Mouse (Mus musculus): ENCODE data around the gene Rela. TPM values are rescaled to one million over a fixed set of nuclear protein-coding genes. Genes with fewer than 3 reads are reported as not detected.

Gene Rela
- total RNA-seq (2021), result 10 to 100 TPM; 20.6 to 22.0 TPM

DNA sequence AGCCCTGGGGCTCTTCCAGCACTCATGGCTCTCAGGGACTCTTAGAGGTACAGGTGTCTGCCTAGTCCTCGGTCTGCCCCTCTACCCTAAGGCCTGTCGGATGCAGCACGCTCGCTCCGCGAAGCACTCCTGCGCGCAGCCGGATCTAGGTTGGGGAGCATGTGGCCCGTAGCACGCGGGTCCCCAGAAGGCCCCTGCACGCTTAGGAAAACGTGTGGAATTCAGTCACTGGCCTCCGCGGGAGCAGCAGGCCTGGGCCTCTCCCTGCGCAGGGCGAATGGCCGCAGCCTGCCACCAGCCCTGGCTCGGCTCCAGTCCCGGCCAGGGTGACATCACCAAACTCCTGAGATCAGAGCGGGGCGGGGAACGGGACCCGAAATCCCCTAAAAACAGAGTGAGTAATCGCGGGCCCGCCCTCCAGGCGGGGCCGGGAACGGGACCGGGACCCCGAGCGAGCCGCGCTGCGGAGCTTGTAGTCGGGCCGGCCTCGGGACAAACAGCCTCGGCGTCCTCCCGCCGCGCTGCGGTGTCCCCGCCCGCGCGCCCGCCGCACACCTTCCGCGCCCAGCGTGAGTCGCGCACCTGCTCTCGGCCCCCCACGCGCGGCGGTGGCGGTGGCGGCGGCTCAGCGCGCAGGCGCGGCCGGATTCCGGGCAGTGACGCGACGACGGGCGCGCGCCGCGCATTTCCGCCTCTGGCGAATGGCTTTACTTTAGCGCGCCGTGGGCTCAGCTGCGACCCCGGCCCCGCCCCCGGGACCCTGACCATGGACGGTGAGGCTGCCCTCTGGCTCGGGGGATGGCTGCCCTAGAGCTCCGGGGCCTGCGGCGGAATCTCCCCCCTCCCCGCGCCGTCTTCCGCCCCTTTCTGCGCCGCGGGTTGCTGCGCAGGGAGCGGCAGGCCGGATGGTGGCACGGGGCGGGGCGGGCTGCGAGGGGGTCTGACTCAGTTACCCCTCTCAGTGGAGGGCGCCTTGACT lies at the start of gene Rela:
Gene Rela, plus strand, starts transcription at position 415 of the 979 bp plus-strand sequence.
- DNase-seq (ENCODE audit: extremely low spot score in 1 of 2, low spot score in 1 of 2), result peak; percentile 85 to 90

DNA sequence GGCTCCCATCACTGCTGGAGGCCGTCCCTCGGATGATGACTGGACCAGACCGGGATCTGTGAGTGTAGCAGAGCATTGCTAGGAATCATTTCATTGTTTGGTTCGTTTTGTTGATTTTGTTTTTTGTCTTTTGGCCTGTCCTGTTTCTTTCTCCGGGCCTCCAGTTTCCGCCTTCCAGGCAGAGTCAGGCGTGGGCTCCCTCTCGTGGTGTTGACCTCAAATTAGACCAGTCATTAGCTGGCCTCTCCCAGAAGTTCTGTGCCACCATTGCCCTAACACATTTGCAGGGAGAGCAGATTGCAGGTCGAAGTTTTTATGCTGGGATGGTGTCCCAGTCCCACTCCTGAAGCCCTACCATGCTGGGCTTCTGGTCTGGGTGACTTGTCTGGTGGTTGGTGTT lies 48.1 kb upstream of the Rela start:
- DNase-seq (ENCODE audit: extremely low spot score in 1 of 2, low spot score in 1 of 2), result no peak

DNA sequence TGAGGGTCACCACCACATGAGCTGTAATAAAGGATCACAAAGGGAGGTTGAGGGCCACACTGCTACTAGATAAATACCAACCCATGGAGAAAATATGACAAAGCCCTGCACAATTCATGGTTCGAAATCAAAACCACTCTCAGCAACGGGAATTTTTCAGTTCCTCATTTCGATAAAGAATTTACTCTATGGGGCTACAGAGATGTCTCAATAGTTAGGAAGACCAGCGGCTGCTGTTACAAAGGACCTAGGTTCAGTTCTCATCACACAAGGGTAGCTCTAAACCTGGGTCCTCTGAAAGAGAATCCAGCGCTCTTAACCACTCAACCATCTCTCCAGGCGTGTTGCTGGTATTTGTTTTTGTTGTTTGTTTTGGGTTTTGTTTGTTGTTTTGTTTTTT lies 45.4 kb upstream of the Rela start:
- DNase-seq (ENCODE audit: extremely low spot score in 1 of 2, low spot score in 1 of 2), result no peak

DNA sequence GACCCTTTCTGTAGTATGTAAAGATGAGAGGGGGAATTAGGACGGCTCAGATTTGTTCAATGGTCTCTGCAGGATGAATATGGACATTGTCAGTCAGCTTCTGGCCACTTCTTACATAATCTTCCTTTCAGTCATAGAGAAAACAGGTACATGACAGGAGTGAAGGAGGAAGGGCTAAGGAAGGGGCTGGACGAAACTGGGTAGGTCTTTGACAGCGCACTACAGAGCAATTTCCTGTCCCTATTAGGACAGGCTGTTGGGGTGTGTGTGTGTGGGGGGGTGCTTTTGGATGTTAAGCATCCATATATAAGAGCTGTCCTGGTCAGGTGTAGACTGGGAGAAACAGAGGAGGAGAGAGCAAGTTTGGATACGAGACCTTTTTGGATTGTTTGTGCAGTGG lies 38.1 kb upstream of the Rela start:
- no peak for DNase-seq (ENCODE audit: extremely low spot score in 1 of 2, low spot score in 1 of 2)

DNA sequence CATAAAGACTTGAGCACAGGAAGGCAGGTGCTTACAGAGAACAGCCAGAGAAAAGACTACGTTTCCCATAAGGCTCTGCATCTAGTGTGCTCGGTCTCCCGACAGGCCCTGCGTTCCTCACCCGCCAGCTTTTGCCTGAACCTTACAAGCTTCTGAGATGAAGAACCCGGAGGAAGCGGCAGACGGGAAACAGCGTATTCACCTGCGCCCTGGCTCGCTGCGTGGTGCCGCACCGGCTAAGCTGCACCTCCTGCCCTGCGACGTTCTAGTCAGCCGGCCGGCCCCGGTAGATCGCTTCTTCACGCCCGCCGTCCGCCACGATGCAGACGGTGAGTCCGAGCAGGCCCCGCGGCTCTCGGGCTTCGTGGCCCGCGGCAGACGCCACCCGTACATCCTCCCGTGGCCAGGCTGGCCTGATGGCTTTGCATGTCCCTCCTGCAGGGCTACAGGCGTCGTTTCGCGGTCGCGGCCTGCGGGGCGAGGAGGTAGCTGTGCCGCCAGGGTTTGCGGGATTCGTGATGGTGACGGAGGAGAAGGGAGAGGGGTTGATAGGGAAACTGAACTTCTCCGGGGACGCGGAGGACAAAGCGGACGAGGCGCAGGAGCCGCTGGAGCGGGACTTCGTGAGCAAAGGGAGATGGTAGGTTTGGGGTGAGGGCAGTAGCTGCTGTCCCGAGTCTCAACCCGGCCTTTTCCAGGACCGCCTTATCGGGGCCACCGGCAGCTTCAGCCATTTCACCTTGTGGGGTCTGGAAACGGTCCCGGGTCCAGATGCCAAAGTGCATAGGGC lies 35.3 kb upstream of the Rela start, which contains the start of gene Rnaseh2c:
Gene Rnaseh2c, plus strand, starts transcription at position 122 of the 790 bp plus-strand sequence.
- DNase-seq (ENCODE audit: extremely low spot score in 1 of 2, low spot score in 1 of 2), result peak; percentile 56 to 68

DNA sequence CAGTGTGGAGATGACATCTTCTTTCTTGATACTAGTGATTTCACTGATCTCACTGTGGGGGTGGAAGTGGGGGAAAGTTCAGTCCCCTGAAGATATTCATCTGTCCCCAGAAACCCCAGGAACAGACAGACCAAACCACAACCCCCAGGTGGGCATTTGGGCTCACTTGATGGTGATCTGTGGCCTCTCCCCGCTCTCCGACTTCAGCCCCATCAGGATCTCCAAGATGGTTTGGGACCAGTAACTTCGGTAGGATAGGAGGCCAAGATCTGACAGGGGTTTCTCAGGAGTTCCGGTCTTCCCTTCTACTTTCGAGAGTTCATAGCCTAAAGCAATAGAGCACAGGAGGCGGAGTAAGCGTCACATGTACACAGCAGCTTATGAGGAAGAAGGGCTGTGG lies 33.6 kb upstream of the Rela start:
- no peak for DNase-seq (ENCODE audit: extremely low spot score in 1 of 2, low spot score in 1 of 2)

DNA sequence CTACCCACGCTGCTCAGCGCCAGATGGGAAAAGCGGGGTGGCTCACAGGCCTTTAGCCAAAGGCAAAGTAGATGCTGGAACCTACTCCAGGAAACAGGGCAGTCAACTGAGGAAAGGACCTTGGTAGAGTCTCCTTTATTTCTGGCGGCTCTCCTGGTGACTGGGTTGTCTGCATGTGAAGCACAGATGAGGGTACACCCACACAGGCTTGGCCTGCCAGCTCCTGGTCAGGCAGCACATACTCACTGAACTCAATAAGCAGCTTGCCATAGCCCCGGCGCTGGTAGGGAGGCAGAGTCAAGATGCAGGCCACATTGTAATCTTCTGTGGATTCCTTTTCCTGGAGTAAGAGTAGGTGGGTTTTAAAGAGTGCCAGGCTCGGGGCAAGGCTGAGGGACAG lies 32.2 kb upstream of the Rela start:
- DNase-seq (ENCODE audit: extremely low spot score in 1 of 2, low spot score in 1 of 2), result peak in 1 of 2 experiments; percentile 3

DNA sequence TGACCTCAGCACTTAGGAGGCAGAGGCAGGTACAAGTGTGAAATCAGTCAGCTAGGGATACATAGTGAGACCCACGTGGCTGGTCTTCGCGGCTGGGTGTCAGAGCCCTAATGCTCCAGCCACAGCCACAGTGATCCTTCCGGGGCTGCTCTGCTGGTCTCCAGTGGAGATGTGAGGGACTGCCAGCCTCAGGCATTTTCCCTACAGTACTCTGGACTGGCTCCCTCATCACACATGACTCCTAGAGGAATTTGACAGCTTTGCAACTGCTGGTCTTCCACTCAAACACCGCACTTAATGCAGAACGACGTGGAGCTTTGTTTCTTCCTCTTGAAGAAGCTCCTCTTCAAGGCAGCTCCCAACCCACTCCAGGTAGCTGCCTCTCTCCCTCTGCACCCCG lies 31.1 kb upstream of the Rela start:
- DNase-seq (ENCODE audit: extremely low spot score in 1 of 2, low spot score in 1 of 2), result no peak

DNA sequence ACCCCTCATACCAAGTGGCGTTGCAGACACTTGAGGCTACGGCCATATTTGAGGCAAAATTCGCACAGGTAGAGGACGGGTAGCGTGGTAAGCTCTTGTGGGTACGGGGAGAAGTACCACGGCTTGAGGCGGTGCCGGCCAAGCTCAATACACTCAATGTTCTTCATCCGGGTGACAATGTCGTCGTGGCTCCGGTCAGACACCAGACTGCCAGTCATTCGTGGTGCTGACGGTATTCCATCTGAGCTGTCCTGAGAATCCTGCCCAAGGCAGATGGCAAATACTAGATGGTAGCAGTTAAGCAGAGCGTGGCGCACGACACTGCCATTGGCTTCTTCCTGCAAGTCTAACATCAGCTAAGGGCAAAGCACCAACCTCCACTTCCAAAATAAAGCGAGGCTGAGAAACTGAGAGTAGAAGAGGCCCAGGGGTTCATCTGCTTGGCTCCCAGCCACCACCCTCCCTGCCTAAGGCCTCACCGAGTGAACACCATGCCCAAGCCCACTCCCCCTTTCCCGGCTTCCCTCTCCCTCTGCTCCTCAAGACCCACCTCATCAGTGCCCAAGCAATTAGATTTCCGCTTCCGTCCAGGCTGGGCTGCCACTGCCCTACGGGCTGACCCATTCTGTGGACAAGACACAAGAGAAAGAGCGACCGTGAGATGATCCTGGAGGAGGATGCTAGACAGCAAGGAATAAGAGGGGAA lies 29.4 kb upstream of the Rela start:
- no peak for DNase-seq (ENCODE audit: extremely low spot score in 1 of 2, low spot score in 1 of 2)

DNA sequence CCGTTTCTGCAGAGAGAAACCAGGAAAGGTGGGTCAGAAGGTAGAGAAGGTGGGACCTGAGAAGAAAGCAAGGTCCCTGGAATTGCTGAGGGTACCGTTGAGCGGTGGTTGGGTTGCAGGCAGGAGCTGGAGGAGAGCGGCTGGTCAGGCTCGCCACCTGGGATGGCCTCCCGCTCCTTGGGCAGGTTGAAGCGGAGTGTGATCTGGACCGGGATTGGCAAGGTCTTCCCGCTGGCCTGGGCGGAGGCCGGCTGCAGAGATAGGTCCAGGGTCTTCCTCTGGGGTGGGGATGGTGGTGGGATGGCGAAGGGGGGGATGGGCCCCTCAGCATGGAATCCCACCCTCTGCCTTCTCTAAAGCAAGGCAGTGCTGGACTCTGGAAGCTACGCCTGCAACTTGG lies 28.6 kb upstream of the Rela start:
- DNase-seq (ENCODE audit: extremely low spot score in 1 of 2, low spot score in 1 of 2), result no peak

DNA sequence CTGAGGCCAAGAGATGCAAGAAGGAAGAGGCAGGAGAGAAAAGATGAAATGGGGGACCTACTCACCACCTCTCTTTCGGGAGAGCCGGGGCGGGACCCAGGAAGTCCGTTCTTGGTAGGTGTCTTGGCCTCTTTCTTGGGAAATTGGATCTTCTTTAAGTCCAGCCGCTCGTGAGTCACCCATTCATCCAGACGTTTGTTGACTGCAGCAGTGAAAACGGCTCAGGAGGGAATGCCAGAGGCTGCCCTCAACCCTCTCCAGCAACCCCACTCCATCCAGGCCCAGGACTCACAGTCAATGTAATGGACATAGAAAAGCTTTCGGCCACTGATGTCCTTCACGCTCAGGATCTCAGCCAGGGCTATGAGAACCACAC lies 28.1 kb upstream of the Rela start:
- DNase-seq (ENCODE audit: extremely low spot score in 1 of 2, low spot score in 1 of 2), result no peak

DNA sequence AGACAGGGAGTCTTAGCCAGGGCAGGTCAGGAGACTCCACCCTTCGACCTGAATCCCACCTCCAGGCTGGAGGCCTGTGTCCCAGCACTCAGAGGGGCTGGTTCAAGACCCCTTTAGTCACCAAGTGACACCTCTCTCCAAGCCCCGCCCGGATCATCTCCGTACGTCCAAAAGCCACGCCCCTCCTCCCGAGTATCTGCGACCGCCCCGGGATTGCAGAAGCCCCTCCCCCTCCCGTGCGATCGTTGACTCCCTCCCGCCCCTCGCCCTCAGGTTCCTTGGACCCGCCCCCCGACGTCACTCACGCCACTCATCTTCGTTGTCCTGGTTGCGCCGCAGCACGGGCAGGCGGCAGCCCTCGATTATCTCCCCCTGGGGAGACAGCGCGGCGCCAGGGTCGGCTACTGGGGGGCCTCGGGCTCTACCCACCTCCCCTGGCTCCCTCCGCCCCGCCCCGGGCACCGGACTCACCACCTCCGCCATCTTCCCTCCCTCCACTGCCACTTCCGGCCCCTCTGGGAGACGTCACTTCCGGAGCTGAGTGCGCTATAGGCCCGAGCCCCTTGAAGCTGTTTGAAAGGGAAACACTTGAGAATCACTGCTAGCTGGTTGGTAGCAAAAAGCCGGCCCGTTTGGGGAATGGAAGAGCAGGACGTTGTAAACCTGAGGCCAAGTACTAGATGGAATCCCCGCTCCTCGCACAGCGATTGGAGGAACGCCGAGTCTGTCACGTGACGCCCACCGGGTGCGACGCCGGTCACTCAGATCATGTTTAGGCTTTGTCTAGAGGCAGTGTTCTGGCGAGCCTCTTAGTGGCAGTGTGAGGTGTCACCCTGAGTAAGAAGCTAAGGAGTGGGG lies 27.5 kb upstream of the Rela start, which contains the start of gene Kat5:
Gene Kat5, minus strand, starts transcription at position 691 of the 858 bp plus-strand sequence.
- DNase-seq (ENCODE audit: extremely low spot score in 1 of 2, low spot score in 1 of 2), result peak; percentile 83 to 98

DNA sequence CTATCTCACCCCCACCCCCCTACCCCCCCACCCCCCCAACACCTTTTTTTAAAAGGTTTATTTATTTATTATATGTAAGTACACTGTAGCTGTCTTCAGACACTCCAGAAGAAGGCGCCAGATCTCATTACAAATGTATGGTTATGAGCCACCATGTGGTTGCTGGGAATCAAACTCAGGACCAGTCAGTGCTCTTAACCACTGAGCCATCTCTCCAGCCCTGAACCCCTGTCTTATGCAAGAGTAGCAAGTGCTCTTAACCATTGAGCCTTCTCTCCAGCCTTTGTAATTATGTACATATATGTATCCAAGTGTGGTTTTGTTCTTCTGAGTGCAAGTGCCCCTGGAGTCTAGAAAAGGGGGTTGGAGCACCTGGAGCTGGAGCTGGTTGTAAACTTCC lies 25.3 kb upstream of the Rela start:
- DNase-seq (ENCODE audit: extremely low spot score in 1 of 2, low spot score in 1 of 2), result no peak

DNA sequence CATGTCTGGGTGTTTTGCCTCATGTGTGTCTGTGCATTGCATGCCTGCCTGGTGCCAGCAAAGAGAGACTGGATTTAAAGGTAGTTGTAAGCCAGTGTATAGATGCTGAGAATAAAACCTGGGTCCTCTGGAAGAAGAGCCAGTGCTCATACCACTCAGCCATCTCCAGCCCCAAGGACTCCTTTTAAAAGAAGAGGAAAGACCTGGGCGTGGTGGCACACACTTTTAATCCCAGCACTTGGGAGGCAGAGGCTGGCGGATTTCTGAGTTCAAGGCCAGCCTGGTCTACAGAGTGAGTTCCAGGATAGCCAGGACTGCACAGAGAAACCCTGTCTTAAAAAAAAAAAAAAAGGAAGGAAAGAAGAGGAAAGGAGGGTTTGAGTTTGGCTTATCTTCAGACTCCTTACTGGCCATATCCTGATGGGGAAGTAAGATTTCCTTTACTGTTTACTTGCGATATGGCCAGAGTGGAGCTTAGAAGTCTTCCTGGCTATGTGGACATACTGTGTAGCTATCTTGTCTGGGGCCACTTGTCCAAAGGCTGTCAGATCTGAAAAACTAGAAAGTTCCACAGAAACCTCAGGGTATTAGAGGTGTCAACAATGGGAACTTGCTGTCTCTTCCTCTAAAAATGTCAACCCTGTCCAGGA lies 24.4 kb upstream of the Rela start:
- DNase-seq (ENCODE audit: extremely low spot score in 1 of 2, low spot score in 1 of 2), result no peak

DNA sequence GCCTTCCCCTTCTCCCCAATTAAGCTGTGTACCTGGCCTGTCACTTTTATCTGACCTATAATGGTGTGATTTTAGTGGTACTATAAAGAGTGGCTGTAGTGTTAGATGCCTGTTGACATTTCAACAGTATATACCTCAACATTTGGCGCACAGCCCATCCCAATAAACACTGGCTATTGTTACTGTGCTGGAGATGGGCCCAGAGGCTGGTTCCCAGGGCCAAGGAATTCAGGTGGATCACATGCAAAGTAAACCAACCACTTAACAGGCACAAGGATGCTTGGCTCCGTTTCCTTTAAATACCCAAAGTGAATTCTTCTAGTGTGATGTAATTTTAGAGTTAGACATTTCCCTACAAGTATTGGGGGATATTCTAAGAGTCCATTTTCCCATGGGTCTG lies 22.3 kb upstream of the Rela start:
- no peak for DNase-seq (ENCODE audit: extremely low spot score in 1 of 2, low spot score in 1 of 2)

DNA sequence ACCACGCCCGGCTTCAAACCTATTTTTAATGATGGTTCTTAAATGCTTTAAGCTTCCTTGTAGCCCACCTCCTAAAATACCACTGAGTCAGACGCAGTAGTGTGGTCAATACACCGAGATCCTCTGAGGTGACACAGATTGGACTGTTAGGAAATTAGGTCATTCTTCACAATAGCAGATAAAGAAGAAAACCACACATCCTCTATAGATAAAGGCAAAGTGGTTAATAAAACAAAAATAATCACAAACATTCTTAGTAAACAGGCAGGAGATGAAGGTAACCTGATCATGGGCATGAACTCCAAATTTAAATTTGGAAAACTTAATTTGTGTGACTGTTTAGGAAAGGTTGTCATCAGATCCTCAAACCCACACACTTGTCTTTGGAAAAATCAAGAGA lies 17.3 kb upstream of the Rela start:
- no peak for DNase-seq (ENCODE audit: extremely low spot score in 1 of 2, low spot score in 1 of 2)

DNA sequence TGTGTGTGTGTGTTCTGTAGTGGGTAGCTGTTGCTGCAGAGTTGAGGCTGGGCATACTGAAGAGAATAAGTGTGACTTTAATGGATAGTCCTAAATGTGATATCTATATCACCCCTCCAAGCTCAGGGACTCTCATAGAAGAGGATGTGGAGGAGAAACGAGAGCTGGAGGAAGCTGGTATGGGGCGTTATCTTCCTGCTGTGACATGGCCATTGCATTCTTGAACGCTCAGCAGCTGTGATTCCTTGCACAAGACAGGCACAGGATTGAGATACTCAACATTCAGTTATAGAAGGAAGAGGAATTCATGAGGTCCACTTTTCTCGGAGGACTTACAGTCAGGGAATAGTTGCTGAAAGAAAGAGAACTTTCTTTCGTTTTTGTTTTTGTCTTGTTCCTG lies 15.4 kb upstream of the Rela start:
- no peak for DNase-seq (ENCODE audit: extremely low spot score in 1 of 2, low spot score in 1 of 2)

DNA sequence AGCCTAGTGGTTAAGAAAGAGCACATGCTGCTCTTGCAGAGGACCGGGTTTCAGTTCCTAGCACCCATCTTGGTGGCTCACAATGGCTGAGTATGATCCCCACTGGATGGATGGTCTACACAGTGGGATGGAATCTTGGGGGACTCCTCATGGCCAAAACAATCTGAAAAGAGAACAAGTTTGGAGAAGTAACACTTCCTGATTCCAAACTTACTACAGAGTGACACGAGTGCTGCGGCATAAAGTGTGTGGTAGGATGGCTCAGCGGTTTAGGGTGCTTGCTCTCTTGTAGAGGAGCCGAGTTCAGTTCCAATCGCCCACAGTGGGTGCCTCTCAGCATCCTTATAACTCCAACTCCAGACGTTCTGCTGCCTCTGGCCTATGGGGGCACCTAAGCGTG lies 12.0 kb upstream of the Rela start:
- DNase-seq (ENCODE audit: extremely low spot score in 1 of 2, low spot score in 1 of 2), result no peak

DNA sequence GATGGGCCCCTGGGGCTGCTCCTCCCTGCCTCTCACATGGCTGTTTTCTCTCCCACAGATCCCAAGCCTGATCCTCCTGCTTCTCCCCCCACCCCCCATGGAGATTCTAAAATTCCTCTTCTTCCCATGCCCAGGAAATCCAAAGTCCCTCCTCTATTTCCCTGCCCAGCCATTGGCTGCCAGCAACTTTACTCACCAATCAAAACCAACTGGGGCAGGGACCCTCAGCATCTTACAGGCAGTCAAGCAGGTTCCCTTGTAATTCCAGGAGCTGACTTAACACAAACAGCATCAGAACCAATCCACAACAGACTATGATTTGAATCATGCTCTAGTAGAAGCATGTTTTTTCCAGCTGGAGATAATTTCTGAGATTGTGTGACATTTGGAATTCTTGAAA lies 7.4 kb upstream of the Rela start:
- no peak for DNase-seq (ENCODE audit: extremely low spot score in 1 of 2, low spot score in 1 of 2)
